Mouse (Mus musculus) embryonic fibroblast, embryonic 13.5 days (primary cell): ENCODE data around the gene Noct.

Experiments used
- CTCF ChIP-seq: IDR thresholded peaks from 2 replicates; pipeline ENCODE4 v1.5.1; 2011; ENCODE audit warnings: mild to moderate bottlenecking, control low read depth, low read length, moderate library complexity, borderline replicate concordance; ENCODE audit not compliant: insufficient read depth
- POLR2A ChIP-seq: IDR thresholded peaks from 2 replicates; pipeline ENCODE4 v1.6.1; 2011; ENCODE audit warnings: low read depth, mild to moderate bottlenecking, control low read depth, low read length, moderate library complexity

DNA sequence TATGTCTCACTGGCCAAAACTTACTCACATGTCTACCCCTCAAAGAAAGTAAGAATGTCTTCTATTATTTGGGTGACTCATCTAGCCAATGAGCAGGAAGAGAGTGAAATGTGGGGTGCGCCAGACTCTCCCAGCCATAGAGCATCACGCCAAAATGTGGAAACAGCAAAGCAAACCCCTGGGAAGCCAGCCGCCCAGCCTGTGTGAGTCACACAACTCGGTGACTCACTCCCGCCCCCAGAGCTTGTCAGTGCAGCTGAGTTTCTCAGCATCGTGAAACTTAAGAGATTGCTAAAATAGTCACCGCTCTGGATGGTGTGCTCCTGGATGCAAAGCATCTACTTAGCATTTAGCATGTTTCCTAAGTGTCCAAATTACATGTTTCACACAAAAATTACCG, 28.9 kb upstream of the Noct start:
- no peak for TF ChIP-seq CTCF
- TF ChIP-seq POLR2A: no peak
